Mouse (Mus musculus): Measurements from ENCODE around the gene Arl3.
"Not testable (repeated sequence)": the region's sequence is repeated elsewhere in the genome, so short reads cannot be mapped to it uniquely, and the experiment has no call there.

The Arl3 gene

GRCm38 (mm10) chr19:46591575-46591974, 18.6 kb upstream of the Arl3 start:
- no peak for DNase-seq (ENCODE audit: low read depth, low spot score)

GRCm38 (mm10) chr19:46587823-46588508, 15.0 kb upstream of the Arl3 start:
- peak; percentile 58 for DNase-seq (ENCODE audit: low read depth, low spot score)

- DNase-seq (ENCODE audit: low read depth, low spot score): no peak
These were observed 2.2 kb upstream of the Arl3 start for GRCm38 (mm10) chr19:46575196-46575595.

- DNase-seq (ENCODE audit: low read depth, low spot score): no peak
These were observed 992 bp upstream of the Arl3 start for GRCm38 (mm10) chr19:46573990-46574389.

- no peak for DNase-seq (ENCODE audit: low read depth, low spot score)
These were observed 450 bp downstream of the Arl3 start for GRCm38 (mm10) chr19:46572548-46572947.

GRCm38 (mm10) chr19:46571878-46572244, 1.1 kb downstream of the Arl3 start:
- no peak for DNase-seq (ENCODE audit: low read depth, low spot score)

- DNase-seq (ENCODE audit: low read depth, low spot score): not testable (repeated sequence)
These were observed 1.7 kb downstream of the Arl3 start for GRCm38 (mm10) chr19:46571211-46571877.

GRCm38 (mm10) chr19:46564043-46564462, 8.9 kb downstream of the Arl3 start:
- no peak for DNase-seq (ENCODE audit: low read depth, low spot score)

- DNase-seq (ENCODE audit: low read depth, low spot score): no peak
These were observed 9.4 kb downstream of the Arl3 start for GRCm38 (mm10) chr19:46563603-46564002.

- DNase-seq (ENCODE audit: low read depth, low spot score): peak; percentile 19
These were observed 10.2 kb downstream of the Arl3 start for GRCm38 (mm10) chr19:46562581-46563515.

GRCm38 (mm10) chr19:46562132-46562531, 10.9 kb downstream of the Arl3 start:
- DNase-seq (ENCODE audit: low read depth, low spot score): peak; percentile 26

GRCm38 (mm10) chr19:46558631-46559030, 14.4 kb downstream of the Arl3 start:
- no peak for DNase-seq (ENCODE audit: low read depth, low spot score)

- DNase-seq (ENCODE audit: low read depth, low spot score): no peak
These were observed 15.0 kb downstream of the Arl3 start for GRCm38 (mm10) chr19:46558009-46558408.

- no peak for DNase-seq (ENCODE audit: low read depth, low spot score)
These were observed 19.4 kb downstream of the Arl3 start for GRCm38 (mm10) chr19:46553541-46553955.

GRCm38 (mm10) chr19:46552496-46552895, 20.5 kb downstream of the Arl3 start:
- DNase-seq (ENCODE audit: low read depth, low spot score): no peak

GRCm38 (mm10) chr19:46550385-46550784, 22.6 kb downstream of the Arl3 start:
- DNase-seq (ENCODE audit: low read depth, low spot score): no peak

GRCm38 (mm10) chr19:46548110-46548509, 24.9 kb downstream of the Arl3 start:
- DNase-seq (ENCODE audit: low read depth, low spot score): no peak

GRCm38 (mm10) chr19:46547565-46547964, 25.4 kb downstream of the Arl3 start:
- DNase-seq (ENCODE audit: low read depth, low spot score): no peak

GRCm38 (mm10) chr19:46542750-46543149, 30.2 kb downstream of the Arl3 start:
- DNase-seq (ENCODE audit: low read depth, low spot score): no peak

- no peak for DNase-seq (ENCODE audit: low read depth, low spot score)
These were observed 34.8 kb downstream of the Arl3 start for GRCm38 (mm10) chr19:46538213-46538612.

GRCm38 (mm10) chr19:46537357-46537756, 35.6 kb downstream of the Arl3 start:
- DNase-seq (ENCODE audit: low read depth, low spot score): no peak

- no peak for DNase-seq (ENCODE audit: low read depth, low spot score)
These were observed 38.4 kb downstream of the Arl3 start for GRCm38 (mm10) chr19:46534542-46535098.
